Mouse (Mus musculus): Measurements from ENCODE around the gene Szrd1. TPM values are rescaled to one million over a fixed set of nuclear protein-coding genes. Genes with fewer than 3 reads are reported as not detected.

Gene Szrd1
- polyA plus RNA-seq, 1 experiment from 2014 or later = 28.6 TPM

DNA sequence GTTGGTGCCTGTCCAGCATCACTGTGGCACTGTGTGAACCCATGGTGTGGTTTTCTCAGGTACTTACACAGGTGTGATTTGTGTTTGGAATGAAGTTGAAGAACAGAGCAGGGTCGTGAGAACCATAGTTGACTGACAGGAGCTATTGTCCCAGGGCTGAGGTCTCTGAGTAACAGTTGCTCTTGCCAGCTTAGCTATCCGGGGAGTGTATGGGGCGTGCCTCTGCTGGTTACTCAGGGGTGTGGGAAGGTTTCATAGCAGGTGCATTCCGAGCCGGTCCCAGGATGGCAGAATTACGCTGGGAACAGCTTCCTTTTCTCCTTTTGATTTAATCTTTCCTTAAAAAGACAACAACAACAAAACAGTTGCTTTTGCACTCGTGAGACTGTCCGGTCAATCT, 41.3 kb upstream of the Szrd1 start:
- H3K4me1 ChIP-seq (replicated peaks; ENCODE audit: control insufficient read depth, insufficient read depth) = no peaks in the 10 kb centered on the region
- WGBS = 69% methylated on average over 8 of the region's 8 CpGs
- TF ChIP-seq CTCF (IDR thresholded peaks at IDR 0.05; ENCODE audit: low read depth) (no peak), EP300 (optimal IDR thresholded peaks at IDR 0.05) (no peak)
- DNase-seq (ENCODE audit: low spot score) (no peak), ATAC-seq (ENCODE audit: low FRiP score, low TSS enrichment) (no peak)
- H3K4me2 ChIP-seq (replicated peaks; ENCODE audit: low read depth) = no peak overlapping the region
- no peaks in the 10 kb centered on the region for H3K27me3 ChIP-seq (ENCODE audit: control insufficient read depth, insufficient read depth, low read length)
- no peak overlapping the region for H3K4me3 ChIP-seq (ENCODE audit: low read depth, low read length)
- H3K9me3 ChIP-seq (ENCODE audit: control insufficient read depth, low read length) = no peaks in the 10 kb centered on the region
- H3K9ac ChIP-seq (ENCODE audit: low read length) = no peak overlapping the region
- no peaks in the 10 kb centered on the region; the same call in 1 of the 2 replicates for H3K36me3 ChIP-seq (ENCODE audit: control insufficient read depth, insufficient read depth, low read length)
- H3K27ac ChIP-seq (replicated peaks) = no peak overlapping the region

DNA sequence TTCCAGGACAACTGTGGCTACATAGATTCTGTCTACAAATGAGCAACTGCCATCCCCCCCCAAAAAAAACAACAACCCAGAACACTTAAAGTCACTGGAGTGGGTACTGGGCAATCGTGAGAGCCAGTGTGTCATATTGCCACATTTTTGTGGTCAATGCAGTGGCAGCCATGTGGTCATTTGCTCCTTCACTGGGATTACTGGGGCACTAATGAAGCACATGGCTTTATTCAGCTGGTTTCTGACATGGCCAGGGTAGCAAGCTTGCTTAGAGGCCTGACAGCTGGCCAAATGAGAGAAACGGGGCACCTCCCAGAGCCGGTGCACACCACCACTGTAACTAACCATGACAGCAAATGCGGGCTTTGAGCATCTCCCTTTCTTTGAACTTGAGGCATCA, 38.9 kb upstream of the Szrd1 start:
- DNase-seq (ENCODE audit: low spot score) = no peak
- no peaks in the 10 kb centered on the region; the same call in 1 of the 2 replicates for H3K36me3 ChIP-seq (ENCODE audit: control insufficient read depth, insufficient read depth, low read length)
- TF ChIP-seq EP300 (optimal IDR thresholded peaks at IDR 0.05) (no peak), CTCF (IDR thresholded peaks at IDR 0.05; ENCODE audit: low read depth) (no peak)
- H3K4me3 ChIP-seq (ENCODE audit: low read depth, low read length) = no peak overlapping the region
- no peaks in the 10 kb centered on the region for H3K9me3 ChIP-seq (ENCODE audit: control insufficient read depth, low read length)
- no peak overlapping the region for H3K9ac ChIP-seq (ENCODE audit: low read length)
- WGBS = 90% methylated on average over 4 of the region's 4 CpGs
- no peak overlapping the region for H3K4me2 ChIP-seq (replicated peaks; ENCODE audit: low read depth)
- no peaks in the 10 kb centered on the region for H3K4me1 ChIP-seq (replicated peaks; ENCODE audit: control insufficient read depth, insufficient read depth)
- H3K27ac ChIP-seq (replicated peaks) = no peak overlapping the region
- no peak for ATAC-seq (ENCODE audit: low FRiP score, low TSS enrichment)
- no peaks in the 10 kb centered on the region for H3K27me3 ChIP-seq (ENCODE audit: control insufficient read depth, insufficient read depth, low read length)

DNA sequence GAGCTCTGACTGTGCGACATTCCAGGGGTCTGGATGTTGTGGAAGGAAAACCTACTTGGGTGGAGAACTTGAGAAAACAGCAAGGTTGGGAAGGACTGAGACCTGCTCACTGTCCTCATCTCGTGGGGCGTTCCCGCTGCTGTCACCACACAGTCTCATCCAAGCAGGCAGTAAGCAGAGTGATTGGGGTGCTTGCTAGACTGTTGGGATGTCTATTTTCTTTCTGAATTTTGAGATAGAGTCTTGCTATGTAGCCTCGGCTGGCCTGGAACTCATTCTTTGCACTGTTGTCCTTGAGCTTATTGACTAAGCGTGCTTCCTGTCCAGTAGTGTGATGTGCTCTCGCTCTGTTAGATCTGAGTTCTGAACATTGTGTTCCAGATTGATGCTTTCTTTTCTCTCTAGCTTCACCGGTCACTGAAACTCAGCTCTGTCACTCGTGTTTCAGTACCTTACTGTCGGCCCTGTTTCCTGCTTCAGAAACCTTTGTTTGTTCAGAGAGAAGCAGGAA, 36.8 kb upstream of the Szrd1 start:
- H3K4me3 ChIP-seq (ENCODE audit: low read depth, low read length) = no peak overlapping the region
- WGBS = 68% methylated on average over 10 of the region's 10 CpGs
- TF ChIP-seq EP300 (optimal IDR thresholded peaks at IDR 0.05) (no peak), CTCF (IDR thresholded peaks at IDR 0.05; ENCODE audit: low read depth) (no peak)

DNA sequence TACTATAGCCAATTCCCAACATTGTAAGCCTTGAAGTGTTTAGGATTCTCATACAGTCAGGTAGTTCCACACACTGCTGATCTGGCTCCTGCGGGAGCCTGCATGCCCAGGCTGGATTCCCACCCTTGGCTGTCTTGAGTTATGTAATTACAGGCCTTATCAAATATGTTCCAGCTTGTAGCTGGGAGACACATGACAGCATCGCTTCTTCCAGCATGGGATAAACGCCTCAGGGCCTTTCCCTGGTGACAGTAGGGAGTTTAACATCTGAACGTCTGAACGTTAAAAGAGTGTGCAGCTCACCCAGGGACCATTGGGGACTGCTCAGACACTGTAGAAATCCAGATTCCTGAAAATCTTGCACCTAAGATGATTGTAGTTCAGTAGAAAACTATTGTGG, 36.2 kb upstream of the Szrd1 start:
- DNase-seq (ENCODE audit: low spot score) (no peak), ATAC-seq (ENCODE audit: low FRiP score, low TSS enrichment) (no peak)
- H3K9ac ChIP-seq (ENCODE audit: low read length) = no peak overlapping the region
- WGBS = 68% methylated on average over 5 of the region's 5 CpGs
- no peaks in the 10 kb centered on the region for H3K27me3 ChIP-seq (ENCODE audit: control insufficient read depth, insufficient read depth, low read length)
- H3K9me3 ChIP-seq (ENCODE audit: control insufficient read depth, low read length) = no peaks in the 10 kb centered on the region
- no peak overlapping the region for H3K4me2 ChIP-seq (replicated peaks; ENCODE audit: low read depth)
- H3K4me3 ChIP-seq (ENCODE audit: low read depth, low read length) = no peak overlapping the region
- no peak for TF ChIP-seq EP300 (optimal IDR thresholded peaks at IDR 0.05)
- no peak for TF ChIP-seq CTCF (IDR thresholded peaks at IDR 0.05; ENCODE audit: low read depth)
- no peak overlapping the region for H3K27ac ChIP-seq (replicated peaks)
- no peaks in the 10 kb centered on the region for H3K4me1 ChIP-seq (replicated peaks; ENCODE audit: control insufficient read depth, insufficient read depth)
- no peaks in the 10 kb centered on the region; the same call in 1 of the 2 replicates for H3K36me3 ChIP-seq (ENCODE audit: control insufficient read depth, insufficient read depth, low read length)

More for the DNA sequence above, 36.8 kb upstream of the Szrd1 start:
- Histone ChIP-seq H3K36me3 (ENCODE audit: control insufficient read depth, insufficient read depth, low read length) (no peaks in the 10 kb centered on the region; the same call in 1 of the 2 replicates), H3K27ac (replicated peaks) (no peak overlapping the region), H3K4me2 (replicated peaks; ENCODE audit: low read depth) (no peak overlapping the region), H3K27me3 (ENCODE audit: control insufficient read depth, insufficient read depth, low read length) (no peaks in the 10 kb centered on the region), H3K4me1 (replicated peaks; ENCODE audit: control insufficient read depth, insufficient read depth) (no peaks in the 10 kb centered on the region), H3K9ac (ENCODE audit: low read length) (no peak overlapping the region), H3K9me3 (ENCODE audit: control insufficient read depth, low read length) (no peaks in the 10 kb centered on the region)
- no peak for DNase-seq (ENCODE audit: low spot score)
- no peak for ATAC-seq (ENCODE audit: low FRiP score, low TSS enrichment)

DNA sequence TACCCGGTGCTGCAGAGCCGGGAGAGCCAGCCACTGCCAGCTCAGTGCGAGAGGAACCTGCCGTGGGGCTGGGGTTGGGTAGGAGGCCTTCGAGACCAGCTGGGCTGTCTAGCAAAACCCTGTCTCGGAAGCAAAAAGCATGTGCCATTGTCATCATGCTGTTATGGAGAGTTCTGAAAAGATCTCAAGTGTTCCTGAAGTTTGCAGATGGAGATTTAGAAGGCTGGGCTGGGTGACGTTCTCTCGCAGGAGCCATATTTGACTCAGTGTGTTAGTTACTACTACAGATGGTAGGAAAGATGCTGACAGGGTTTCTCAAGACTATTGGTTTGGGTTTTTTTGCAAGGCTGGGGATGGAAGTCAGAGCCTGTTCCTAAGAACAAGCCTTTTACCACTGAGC, 32.5 kb upstream of the Szrd1 start:
- 91% methylated on average over 8 of the region's 8 CpGs for WGBS
- H3K36me3 ChIP-seq (ENCODE audit: control insufficient read depth, insufficient read depth, low read length) = peaks cover 12% of the 10 kb centered on the region

DNA sequence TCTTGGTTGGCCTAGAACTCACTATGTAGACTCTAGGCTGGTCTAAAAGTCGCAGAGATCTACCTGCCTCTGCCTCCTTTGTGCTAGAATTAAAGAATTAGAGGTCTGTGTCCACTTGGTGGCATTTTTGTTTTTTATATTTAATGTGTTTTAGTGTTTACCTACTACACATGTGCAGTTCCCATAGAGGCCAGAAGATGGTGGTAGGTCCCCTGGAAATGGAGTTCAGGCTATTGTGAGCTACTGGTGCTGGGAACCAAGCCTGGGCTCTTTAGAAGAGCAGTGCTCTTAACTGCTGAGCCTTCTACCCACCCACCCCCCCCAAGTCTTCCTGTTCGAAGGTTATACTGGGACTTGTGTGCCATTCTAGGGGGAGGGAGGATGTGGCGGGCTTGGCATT, 27.6 kb upstream of the Szrd1 start:
- Histone ChIP-seq H3K4me1 (replicated peaks; ENCODE audit: control insufficient read depth, insufficient read depth) (no peaks in the 10 kb centered on the region), H3K27ac (replicated peaks) (no peak overlapping the region), H3K36me3 (ENCODE audit: control insufficient read depth, insufficient read depth, low read length) (peaks cover 12% of the 10 kb centered on the region), H3K9me3 (ENCODE audit: control insufficient read depth, low read length) (no peaks in the 10 kb centered on the region), H3K27me3 (ENCODE audit: control insufficient read depth, insufficient read depth, low read length) (no peaks in the 10 kb centered on the region), H3K4me3 (ENCODE audit: low read depth, low read length) (no peak overlapping the region), H3K4me2 (replicated peaks; ENCODE audit: low read depth) (no peak overlapping the region), H3K9ac (ENCODE audit: low read length) (no peak overlapping the region)
- no peak for ATAC-seq (ENCODE audit: low FRiP score, low TSS enrichment)
- 94% methylated on average over 3 of the region's 3 CpGs for WGBS
- peak; percentile 37; the same call in 1 of the 2 replicates for TF ChIP-seq CTCF (IDR thresholded peaks at IDR 0.05; ENCODE audit: low read depth)
- no peak for TF ChIP-seq EP300 (optimal IDR thresholded peaks at IDR 0.05)
- DNase-seq (ENCODE audit: low spot score) = no peak

More for the DNA sequence above, 32.5 kb upstream of the Szrd1 start:
- Histone ChIP-seq H3K4me2 (replicated peaks; ENCODE audit: low read depth) (no peak overlapping the region), H3K9me3 (ENCODE audit: control insufficient read depth, low read length) (no peaks in the 10 kb centered on the region), H3K27ac (replicated peaks) (no peak overlapping the region), H3K4me1 (replicated peaks; ENCODE audit: control insufficient read depth, insufficient read depth) (no peaks in the 10 kb centered on the region), H3K27me3 (ENCODE audit: control insufficient read depth, insufficient read depth, low read length) (no peaks in the 10 kb centered on the region), H3K4me3 (ENCODE audit: low read depth, low read length) (no peak overlapping the region), H3K9ac (ENCODE audit: low read length) (no peak overlapping the region)
- TF ChIP-seq EP300 (optimal IDR thresholded peaks at IDR 0.05) (no peak), CTCF (IDR thresholded peaks at IDR 0.05; ENCODE audit: low read depth) (no peak)
- no peak for ATAC-seq (ENCODE audit: low FRiP score, low TSS enrichment)
- DNase-seq (ENCODE audit: low spot score) = no peak
